Mouse (Mus musculus) forebrain, embryonic 14.5 days (tissue): ENCODE results near the gene Phospho1. TPM values are rescaled to one million over a fixed set of nuclear protein-coding genes. Genes with fewer than 3 reads are reported as not detected.

Experiments
- ATAC-seq: fragments of 200-750 bp; cut with Nextera tagmentation; 2 replicates; pipeline ENCODE4 v1.8.0; 2017; ENCODE audit warnings: mild to moderate bottlenecking, moderate library complexity
- DNase-seq: peaks from one replicate; pipeline ENCODE4 v3.0.0-alpha.2; 2015; ENCODE audit warnings: low spot score
- H3K27ac ChIP-seq: fragments of 300-500 bp; sonication (generic); 2 replicates; pipeline ENCODE4 v1.5.1; 2014; ENCODE audit warnings: low read depth, mild to moderate bottlenecking, control low read depth, low read length, moderate library complexity
- H3K27me3 ChIP-seq: fragments of 300-500 bp; sonication (generic); replicated peaks from 2 replicates; pipeline ENCODE4 v1.6.1; 2014; ENCODE audit warnings: low read length, control low read depth, mixed read lengths; ENCODE audit not compliant: control insufficient read depth, insufficient read depth
- H3K36me3 ChIP-seq: fragments of 300-500 bp; sonication (generic); 2 replicates; pipeline ENCODE4 v1.6.1; 2014; ENCODE audit warnings: low read length, control low read depth; ENCODE audit not compliant: control insufficient read depth, insufficient read depth
- H3K4me1 ChIP-seq: fragments of 300-500 bp; sonication (generic); 2 replicates; pipeline ENCODE4 v1.6.1; 2014; ENCODE audit warnings: antibody characterized with exemption, low read length, control low read depth; ENCODE audit not compliant: control insufficient read depth, insufficient read depth
- H3K4me2 ChIP-seq: fragments of 300-500 bp; sonication (generic); 2 replicates; pipeline ENCODE4 v1.6.1; 2014; ENCODE audit warnings: mild to moderate bottlenecking, control low read depth, low read length
- H3K4me3 ChIP-seq: fragments of 300-500 bp; sonication (generic); 2 replicates; pipeline ENCODE4 v1.5.1; 2014; ENCODE audit warnings: low read depth, low read length, control low read depth
- H3K9ac ChIP-seq: fragments of 300-500 bp; sonication (generic); 2 replicates; pipeline ENCODE4 v1.6.1; 2014; ENCODE audit warnings: mild to moderate bottlenecking, low read length, control low read depth, moderate library complexity
- H3K9me3 ChIP-seq: fragments of 300-500 bp; sonication (generic); replicated peaks from 2 replicates; pipeline ENCODE4 v1.6.1; 2016; ENCODE audit warnings: low read length, control low read depth, mixed read lengths; ENCODE audit not compliant: control insufficient read depth
- WGBS: fragments of 180-500 bp; shearing (Covaris S2); extraction: QIAGEN DNeasy Blood & Tissue Kit; methylation state at CpG from one replicate; pipeline ENCODE4 v1.1.7; 2014; 5-methylcytosine and 5-hydroxymethylcytosine counted together
- polyA plus RNA-seq: library from polyadenylated mRNA; unstranded; fragments of >200 nt; fragmentation: Nextera tagmentation; extraction: Ambion mirVana; gene quantifications from 2 replicates; pipeline ENCODE4 v1.2.1, GENCODE M21; 2014

Phospho1 gene
- polyA plus RNA-seq, 1 experiment from 2014 or later: not detected

DNA sequence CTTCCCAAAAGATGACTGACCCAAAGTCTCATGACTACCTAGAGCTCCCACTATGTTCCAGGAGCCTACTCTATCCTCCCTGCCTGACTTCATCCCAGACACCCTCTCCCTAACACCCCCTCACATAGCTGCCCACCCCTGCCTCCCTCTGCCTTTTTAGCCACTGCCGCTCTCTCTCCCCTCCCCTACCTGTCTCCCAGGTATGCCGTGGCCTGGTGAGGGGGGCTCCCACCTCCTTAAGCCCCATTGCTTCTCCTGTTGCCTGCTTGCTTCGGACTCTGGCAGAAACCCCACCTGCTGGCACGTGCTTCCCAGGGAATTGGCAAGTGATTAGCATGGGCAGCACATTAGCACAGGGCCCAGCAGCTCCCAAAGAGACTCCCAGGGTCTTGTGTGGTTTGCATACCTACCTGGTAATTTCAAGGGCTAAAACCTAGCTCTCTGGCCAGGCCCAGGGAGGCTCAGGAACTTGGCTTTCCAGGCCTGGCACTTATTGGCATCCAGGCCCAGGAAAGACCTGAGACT, 5.3 kb downstream of the Phospho1 start:
- ATAC-seq (no peak), DNase-seq (no peak)
- H3K9ac ChIP-seq: no peak overlapping the region
- no peaks in the 10 kb centered on the region for H3K36me3 ChIP-seq
- WGBS: 24% methylated on average over 4 of the region's 4 CpGs
- no peak overlapping the region for H3K27ac ChIP-seq
- peaks cover 8% of the 10 kb centered on the region; the same call in 1 of the 2 replicates for H3K4me1 ChIP-seq
- no peak overlapping the region for H3K4me2 ChIP-seq
- H3K4me3 ChIP-seq: no peak overlapping the region
- no peaks in the 10 kb centered on the region for H3K9me3 ChIP-seq
- peaks cover 86% of the 10 kb centered on the region for H3K27me3 ChIP-seq

DNA sequence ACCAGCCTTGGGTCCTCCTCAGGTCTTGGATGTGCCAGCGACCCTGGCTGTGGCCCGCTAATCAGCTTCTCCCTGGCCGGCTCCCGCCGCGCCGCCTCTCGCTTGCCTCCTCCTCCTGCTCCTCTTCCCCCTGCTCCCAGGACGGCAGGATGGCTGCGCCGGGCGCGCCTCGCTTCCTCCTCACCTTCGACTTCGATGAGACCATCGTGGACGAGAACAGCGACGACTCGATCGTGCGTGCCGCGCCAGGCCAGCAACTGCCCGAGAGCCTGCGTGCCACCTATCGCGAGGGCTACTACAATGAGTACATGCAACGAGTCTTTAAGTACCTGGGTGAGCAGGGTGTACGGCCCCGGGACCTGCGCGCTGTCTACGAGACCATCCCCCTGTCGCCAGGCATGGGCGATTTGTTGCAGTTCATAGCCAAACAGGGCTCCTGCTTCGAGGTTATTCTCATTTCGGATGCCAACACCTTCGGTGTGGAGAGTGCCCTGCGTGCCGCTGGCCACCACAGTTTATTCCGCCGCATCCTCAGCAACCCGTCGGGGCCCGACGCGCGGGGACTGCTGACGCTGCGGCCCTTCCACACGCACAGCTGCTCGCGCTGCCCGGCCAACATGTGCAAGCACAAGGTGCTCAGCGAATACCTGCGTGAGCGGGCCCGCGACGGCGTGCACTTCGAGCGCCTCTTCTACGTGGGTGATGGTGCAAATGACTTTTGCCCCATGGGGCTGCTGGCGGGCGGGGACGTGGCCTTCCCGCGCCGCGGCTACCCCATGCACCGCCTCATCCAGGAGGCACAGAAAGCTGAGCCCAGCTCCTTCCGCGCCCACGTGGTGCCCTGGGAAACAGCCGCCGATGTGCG, 6.3 kb downstream of the Phospho1 start:
- H3K36me3 ChIP-seq: no peaks in the 10 kb centered on the region
- no peak overlapping the region for H3K9ac ChIP-seq
- 0 out of 2 replicates have a peak, but pooled peaks cover 4% of the 10 kb centered on the region for H3K4me1 ChIP-seq
- ATAC-seq: no peak
- H3K27ac ChIP-seq: no peak overlapping the region
- WGBS: 3% methylated on average over 80 of the region's 80 CpGs
- peak overlapping the region; percentile 17 for H3K4me3 ChIP-seq
- no peak for DNase-seq
- peaks cover 86% of the 10 kb centered on the region for H3K27me3 ChIP-seq
- H3K4me2 ChIP-seq: peak overlapping the region; percentile 33
- no peaks in the 10 kb centered on the region for H3K9me3 ChIP-seq

GRCm38 (mm10) chr11:95831276-95831619, 6.9 kb downstream of the Phospho1 start:
- Histone ChIP-seq H3K4me2 (peak overlapping the region; percentile 33), H3K36me3 (no peaks in the 10 kb centered on the region), H3K4me3 (peak overlapping the region; percentile 17; the same call in 1 of the 2 replicates), H3K9me3 (no peaks in the 10 kb centered on the region), H3K27me3 (peaks cover 89% of the 10 kb centered on the region), H3K27ac (no peak overlapping the region), H3K9ac (no peak overlapping the region), H3K4me1 (0 out of 2 replicates have a peak, but pooled peaks cover 4% of the 10 kb centered on the region)
- DNase-seq (no peak), ATAC-seq (no peak)
- WGBS: 7% methylated on average over 10 of the region's 10 CpGs

DNA sequence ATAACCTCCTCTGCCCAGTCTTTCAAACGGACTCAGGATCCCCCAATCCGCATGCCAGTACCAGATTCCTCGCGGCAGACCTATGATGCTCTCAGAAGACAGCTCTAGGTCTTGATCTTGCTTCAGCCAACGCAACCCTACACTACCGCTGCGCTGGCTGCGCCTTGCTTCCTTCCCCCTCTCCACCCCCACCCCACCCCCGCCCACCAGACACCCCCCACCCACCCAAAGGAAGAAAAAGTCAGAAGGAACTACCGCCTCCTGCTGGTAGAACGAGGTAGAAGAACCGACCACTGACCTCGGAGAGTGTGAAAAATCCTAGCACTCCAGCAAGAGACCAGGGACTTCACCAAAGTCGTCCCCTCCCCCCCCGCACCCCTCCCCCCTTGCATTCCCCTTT, 7.3 kb downstream of the Phospho1 start:
- no peak overlapping the region for H3K4me2 ChIP-seq
- DNase-seq: no peak
- no peak for ATAC-seq

GRCm38 (mm10) chr11:95832129-95833005, 8.1 kb downstream of the Phospho1 start:
- Histone ChIP-seq H3K9me3 (no peaks in the 10 kb centered on the region), H3K4me2 (no peak overlapping the region), H3K9ac (no peak overlapping the region), H3K4me3 (no peak overlapping the region), H3K27ac (no peak overlapping the region), H3K27me3 (peaks cover 81% of the 10 kb centered on the region), H3K4me1 (peaks cover 7% of the 10 kb centered on the region), H3K36me3 (no peaks in the 10 kb centered on the region)
- no peak for DNase-seq
- no peak for ATAC-seq
- 27% methylated on average over 18 of the region's 18 CpGs for WGBS

More for the DNA sequence above, 7.3 kb downstream of the Phospho1 start:
- Histone ChIP-seq H3K36me3 (no peaks in the 10 kb centered on the region), H3K27ac (no peak overlapping the region), H3K9ac (no peak overlapping the region), H3K4me3 (no peak overlapping the region), H3K4me1 (peaks cover 4% of the 10 kb centered on the region; the same call in 1 of the 2 replicates), H3K27me3 (peaks cover 88% of the 10 kb centered on the region), H3K9me3 (no peaks in the 10 kb centered on the region)
- 5% methylated on average over 15 of the region's 15 CpGs for WGBS

DNA sequence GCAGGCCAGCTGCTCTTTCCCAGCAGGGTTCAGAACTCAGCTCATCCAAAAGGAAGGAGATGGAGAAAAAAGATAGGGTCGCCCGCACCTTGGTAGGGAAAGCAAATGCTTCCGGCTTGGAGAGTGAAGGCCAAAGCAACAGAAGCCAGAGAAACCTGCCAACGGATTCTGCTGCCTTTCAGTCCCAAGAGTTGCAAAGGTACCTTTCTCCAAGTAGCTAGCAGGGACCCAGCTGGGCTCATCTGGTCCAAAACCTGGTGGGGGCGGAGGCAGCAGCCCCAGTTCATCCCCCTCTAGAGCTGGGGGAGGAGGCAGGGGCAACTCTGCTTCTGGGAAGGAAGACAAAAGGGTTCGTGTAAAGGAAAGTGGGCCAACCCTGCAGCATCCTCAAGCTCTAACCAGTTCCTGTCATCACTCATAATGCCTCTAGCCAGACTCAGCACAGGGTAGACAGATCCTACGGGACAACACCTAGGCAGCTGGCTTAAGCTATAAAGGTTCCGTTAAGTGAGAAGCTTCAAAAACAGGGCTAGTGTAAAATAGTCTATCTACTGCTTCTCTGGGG, 8.8 kb downstream of the Phospho1 start:
- no peak overlapping the region for H3K4me2 ChIP-seq
- H3K4me3 ChIP-seq: no peak overlapping the region
- H3K36me3 ChIP-seq: no peaks in the 10 kb centered on the region
- H3K27ac ChIP-seq: no peak overlapping the region
- H3K4me1 ChIP-seq: peaks cover 7% of the 10 kb centered on the region
- ATAC-seq (no peak), DNase-seq (no peak)
- H3K27me3 ChIP-seq: peaks cover 79% of the 10 kb centered on the region
- H3K9ac ChIP-seq: no peak overlapping the region
- no peaks in the 10 kb centered on the region for H3K9me3 ChIP-seq
- WGBS: 23% methylated on average over 8 of the region's 8 CpGs

- no peak overlapping the region for H3K4me2 ChIP-seq
- peaks cover 73% of the 10 kb centered on the region for H3K27me3 ChIP-seq
- WGBS: 6% methylated on average over 18 of the region's 18 CpGs
- H3K4me1 ChIP-seq: peaks cover 7% of the 10 kb centered on the region
- H3K9ac ChIP-seq: no peak overlapping the region
- H3K36me3 ChIP-seq: no peaks in the 10 kb centered on the region
- H3K27ac ChIP-seq: no peak overlapping the region
- H3K4me3 ChIP-seq: no peak overlapping the region
- DNase-seq (no peak), ATAC-seq (no peak)
- no peaks in the 10 kb centered on the region for H3K9me3 ChIP-seq
Observed at GRCm38 (mm10) chr11:95833631-95834142, 9.4 kb downstream of the Phospho1 start.

DNA sequence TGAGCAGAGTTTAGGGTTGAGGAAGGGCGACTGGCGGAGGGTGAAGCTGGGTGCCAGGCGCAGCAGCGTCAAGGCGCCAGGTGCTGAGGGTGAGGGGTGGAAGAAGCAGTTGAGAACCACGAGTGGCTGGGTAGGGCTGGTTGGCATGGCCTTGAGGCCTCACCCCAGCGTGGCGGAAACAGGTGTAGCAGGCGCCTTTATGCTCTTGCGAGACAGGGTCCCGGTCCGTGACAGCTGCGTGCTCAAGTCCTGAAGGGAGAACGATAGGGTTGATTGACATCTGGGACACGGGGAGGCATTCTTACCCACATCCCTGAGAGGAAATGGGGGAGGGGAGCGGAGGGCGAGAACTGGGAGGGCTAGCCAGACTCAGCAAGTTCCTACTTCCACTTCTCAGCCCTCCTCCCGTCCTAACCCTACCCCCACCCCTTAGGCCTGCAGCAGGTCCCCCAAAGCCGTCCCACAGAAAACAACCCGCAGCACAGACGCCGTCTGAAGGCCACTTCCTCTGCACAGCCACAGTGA, 9.9 kb downstream of the Phospho1 start:
- no peak overlapping the region for H3K27ac ChIP-seq
- H3K4me2 ChIP-seq: no peak overlapping the region
- no peak for ATAC-seq
- H3K4me3 ChIP-seq: no peak overlapping the region
- no peaks in the 10 kb centered on the region for H3K9me3 ChIP-seq
- 4% methylated on average over 22 of the region's 22 CpGs for WGBS
- H3K9ac ChIP-seq: no peak overlapping the region
- peaks cover 7% of the 10 kb centered on the region for H3K4me1 ChIP-seq
- peaks cover 68% of the 10 kb centered on the region for H3K27me3 ChIP-seq
- no peak for DNase-seq
- H3K36me3 ChIP-seq: no peaks in the 10 kb centered on the region
